Mouse (Mus musculus) heart, postnatal 0 days (tissue): Measurements from ENCODE around the gene Nop2.

Experiments
- CTCF ChIP-seq: IDR thresholded peaks from 2 replicates; pipeline ENCODE4 v1.5.1; 2016; ENCODE audit warnings: antibody characterized with exemption, control low read depth, low read depth
- EP300 ChIP-seq: IDR thresholded peaks from 2 replicates; pipeline ENCODE4 v1.6.1; 2016; ENCODE audit warnings: antibody characterized with exemption, low read depth

DNA sequence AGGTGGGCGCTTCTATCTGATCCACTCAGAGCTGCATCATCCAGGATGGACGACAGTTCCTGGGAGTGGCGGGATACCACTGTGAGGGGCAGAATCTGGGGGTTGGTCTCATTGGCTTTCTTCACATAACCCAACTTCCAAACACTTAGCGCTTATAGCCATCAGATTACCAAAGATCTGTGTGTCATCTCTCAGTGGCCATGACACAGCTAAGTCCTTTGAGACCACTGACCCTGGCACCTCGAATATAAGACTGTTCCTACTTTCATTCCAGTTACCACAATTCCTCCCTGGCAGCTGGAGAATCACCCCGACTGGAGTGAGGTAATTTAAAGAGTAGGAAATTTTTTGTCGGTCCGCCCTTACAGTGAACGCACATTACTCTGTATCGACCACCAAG, 54.5 kb downstream of the Nop2 start:
- TF ChIP-seq EP300: no peak
- no peak for TF ChIP-seq CTCF
